Mouse (Mus musculus): Measurements from ENCODE around the gene Pex26. TPM values are rescaled to one million over a fixed set of nuclear protein-coding genes. Genes with fewer than 3 reads are reported as not detected.
A peak's percentile ranks its signal among the peaks of the same experiment; 100 is the strongest.

Gene Pex26
- polyA plus RNA-seq, 1 experiment from 2014 or later, result 12.7 TPM

DNA sequence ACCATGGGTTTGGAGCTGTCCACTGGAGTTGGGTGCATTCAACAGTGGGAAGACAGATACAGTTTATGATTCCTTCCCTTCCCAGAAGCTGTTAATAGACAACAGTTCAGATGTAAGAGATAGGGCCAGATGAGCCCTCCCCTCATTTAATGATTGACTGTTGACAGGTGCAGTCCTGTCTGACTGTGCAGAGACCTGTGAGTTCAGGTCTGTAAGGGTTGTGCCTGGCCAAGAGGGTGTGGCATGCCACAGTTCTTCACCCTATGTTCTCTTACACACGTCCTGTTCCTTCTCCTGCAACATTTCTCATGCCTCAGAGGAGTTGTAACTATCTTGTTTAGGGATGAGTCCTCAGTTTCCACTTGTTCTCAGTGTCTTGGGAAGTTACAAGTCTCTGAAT, 49.2 kb downstream of the Pex26 start:
- H3K4me2 ChIP-seq (ENCODE audit: low read length), result no peak overlapping the region
- no peaks in the 10 kb centered on the region for H3K36me3 ChIP-seq (ENCODE audit: control insufficient read depth, insufficient read depth, low read length)
- H3K4me3 ChIP-seq (ENCODE audit: low read depth, low read length), result no peak overlapping the region
- no peaks in the 10 kb centered on the region for H3K4me1 ChIP-seq (ENCODE audit: control insufficient read depth, insufficient read depth, low read length)
- no peak for DNase-seq (ENCODE audit: low spot score)
- H3K27me3 ChIP-seq (replicated peaks; ENCODE audit: control insufficient read depth, insufficient read depth, low read length), result no peaks in the 10 kb centered on the region
- WGBS, result 67% methylated on average over 1 of the region's 1 CpGs
- H3K27ac ChIP-seq (ENCODE audit: low read depth, low read length), result no peak overlapping the region
- ATAC-seq, result no peak
- no peak overlapping the region for H3K9ac ChIP-seq (ENCODE audit: low read length)
- H3K9me3 ChIP-seq (replicated peaks; ENCODE audit: control insufficient read depth, low read length), result no peaks in the 10 kb centered on the region

DNA sequence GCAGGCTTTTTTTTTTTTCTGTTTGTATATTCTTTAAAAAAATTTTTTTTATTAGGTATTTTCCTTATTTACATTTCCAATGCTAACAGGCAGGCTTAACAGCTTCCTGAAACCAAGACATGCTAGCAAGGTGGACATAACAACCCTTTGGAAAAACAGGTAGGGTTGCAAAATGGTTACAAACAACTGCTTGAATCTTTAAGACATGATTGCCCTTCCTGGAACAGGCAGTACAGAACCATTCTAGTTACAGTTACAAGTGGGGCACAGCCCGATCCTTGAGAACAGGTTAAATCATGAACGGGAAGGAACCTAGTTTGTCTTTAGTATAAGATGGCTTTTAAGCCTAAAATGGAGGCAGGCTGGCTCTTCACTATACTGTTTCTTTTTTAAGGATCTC, 52.9 kb downstream of the Pex26 start:
- H3K4me3 ChIP-seq (ENCODE audit: low read depth, low read length), result no peak overlapping the region
- no peaks in the 10 kb centered on the region for H3K27me3 ChIP-seq (replicated peaks; ENCODE audit: control insufficient read depth, insufficient read depth, low read length)
- ATAC-seq (no peak), DNase-seq (ENCODE audit: low spot score) (no peak)
- no peaks in the 10 kb centered on the region for H3K9me3 ChIP-seq (replicated peaks; ENCODE audit: control insufficient read depth, low read length)
- H3K9ac ChIP-seq (ENCODE audit: low read length), result no peak overlapping the region
- H3K4me2 ChIP-seq (ENCODE audit: low read length), result no peak overlapping the region
- H3K4me1 ChIP-seq (ENCODE audit: control insufficient read depth, insufficient read depth, low read length), result no peaks in the 10 kb centered on the region
- WGBS, result 92% methylated on average over 2 of the region's 2 CpGs
- H3K27ac ChIP-seq (ENCODE audit: low read depth, low read length), result no peak overlapping the region
- H3K36me3 ChIP-seq (ENCODE audit: control insufficient read depth, insufficient read depth, low read length), result no peaks in the 10 kb centered on the region

DNA sequence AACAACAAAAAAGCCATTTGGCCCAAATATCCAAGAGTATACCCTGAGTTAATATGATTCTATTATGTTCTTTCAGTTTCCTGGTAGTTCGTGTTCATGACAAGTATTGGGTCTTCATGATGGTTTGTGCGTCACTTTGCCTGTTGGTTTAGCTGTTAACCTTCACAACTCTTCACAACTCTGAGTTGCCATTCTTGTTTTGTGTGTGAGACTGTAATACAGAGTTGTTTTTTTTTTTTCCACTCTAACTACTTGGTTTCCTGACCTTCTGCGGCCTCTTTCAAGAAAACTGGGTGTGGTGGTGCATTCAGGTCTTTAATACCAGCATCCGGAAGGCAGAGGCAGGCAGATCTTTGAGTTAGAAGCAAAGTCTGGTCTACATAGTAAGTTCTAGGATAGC, 54.7 kb downstream of the Pex26 start:
- no peak overlapping the region for H3K27ac ChIP-seq (ENCODE audit: low read depth, low read length)
- H3K4me1 ChIP-seq (ENCODE audit: control insufficient read depth, insufficient read depth, low read length), result no peaks in the 10 kb centered on the region
- no peaks in the 10 kb centered on the region for H3K36me3 ChIP-seq (ENCODE audit: control insufficient read depth, insufficient read depth, low read length)
- WGBS, result 93% methylated on average over 4 of the region's 4 CpGs
- no peak overlapping the region for H3K4me2 ChIP-seq (ENCODE audit: low read length)
- DNase-seq (ENCODE audit: low spot score) (no peak), ATAC-seq (no peak)
- H3K27me3 ChIP-seq (replicated peaks; ENCODE audit: control insufficient read depth, insufficient read depth, low read length), result no peaks in the 10 kb centered on the region
- no peak overlapping the region for H3K4me3 ChIP-seq (ENCODE audit: low read depth, low read length)
- no peaks in the 10 kb centered on the region for H3K9me3 ChIP-seq (replicated peaks; ENCODE audit: control insufficient read depth, low read length)
- H3K9ac ChIP-seq (ENCODE audit: low read length), result no peak overlapping the region

DNA sequence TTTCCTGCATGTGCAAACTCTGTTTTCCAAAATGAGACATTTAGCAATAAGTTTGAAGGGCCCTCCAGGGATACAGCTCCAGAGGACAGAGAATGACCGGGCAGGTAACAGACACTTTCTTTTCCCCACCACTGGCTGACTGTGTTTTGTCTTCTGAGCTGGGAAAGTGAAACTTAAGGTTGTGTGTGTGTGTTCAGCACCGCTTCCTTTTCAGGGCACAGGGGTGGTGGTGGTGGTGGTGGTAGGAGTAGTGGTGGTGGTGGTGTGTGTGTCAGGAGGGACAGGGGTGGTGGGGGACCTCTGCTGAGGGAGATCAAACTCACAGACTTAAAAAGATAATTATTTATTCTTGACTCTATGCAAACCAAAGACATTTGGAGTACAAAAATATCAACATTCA, 58.3 kb downstream of the Pex26 start:
- Histone ChIP-seq H3K9ac (ENCODE audit: low read length) (no peak overlapping the region), H3K4me3 (ENCODE audit: low read depth, low read length) (no peak overlapping the region), H3K4me1 (ENCODE audit: control insufficient read depth, insufficient read depth, low read length) (peaks cover 3% of the 10 kb centered on the region; the same call in 1 of the 2 replicates), H3K27ac (ENCODE audit: low read depth, low read length) (no peak overlapping the region), H3K36me3 (ENCODE audit: control insufficient read depth, insufficient read depth, low read length) (no peaks in the 10 kb centered on the region), H3K4me2 (ENCODE audit: low read length) (no peak overlapping the region), H3K9me3 (replicated peaks; ENCODE audit: control insufficient read depth, low read length) (no peaks in the 10 kb centered on the region), H3K27me3 (replicated peaks; ENCODE audit: control insufficient read depth, insufficient read depth, low read length) (no peaks in the 10 kb centered on the region)
- no peak for DNase-seq (ENCODE audit: low spot score)
- WGBS, result 79% methylated on average over 2 of the region's 2 CpGs
- no peak for ATAC-seq

DNA sequence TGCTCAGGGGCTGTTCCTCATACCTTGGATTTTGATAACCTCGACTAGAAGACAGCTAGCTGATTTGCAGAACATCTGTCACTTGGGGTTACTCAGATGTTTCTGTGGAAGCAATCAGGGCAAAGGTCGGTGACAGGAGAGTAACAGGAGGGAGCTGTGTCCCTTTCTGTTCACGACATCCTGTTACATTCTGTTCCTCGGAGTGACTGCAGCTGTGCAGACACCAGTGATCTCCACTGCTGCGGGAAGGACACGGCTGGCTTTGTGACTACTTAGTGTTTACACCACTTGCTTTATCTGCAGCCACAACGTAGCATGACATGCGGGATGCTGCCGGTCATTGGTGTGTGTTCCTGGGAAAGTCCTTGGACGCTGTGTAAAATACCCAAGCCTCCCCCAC, 59.7 kb downstream of the Pex26 start:
- H3K27ac ChIP-seq (ENCODE audit: low read depth, low read length), result no peak overlapping the region
- H3K27me3 ChIP-seq (replicated peaks; ENCODE audit: control insufficient read depth, insufficient read depth, low read length), result no peaks in the 10 kb centered on the region
- WGBS, result 73% methylated on average over 10 of the region's 10 CpGs
- ATAC-seq (no peak), DNase-seq (ENCODE audit: low spot score) (no peak)
- H3K4me3 ChIP-seq (ENCODE audit: low read depth, low read length), result no peak overlapping the region
- H3K9me3 ChIP-seq (replicated peaks; ENCODE audit: control insufficient read depth, low read length), result no peaks in the 10 kb centered on the region
- H3K9ac ChIP-seq (ENCODE audit: low read length), result no peak overlapping the region
- no peak overlapping the region for H3K4me2 ChIP-seq (ENCODE audit: low read length)
- H3K36me3 ChIP-seq (ENCODE audit: control insufficient read depth, insufficient read depth, low read length), result no peaks in the 10 kb centered on the region
- H3K4me1 ChIP-seq (ENCODE audit: control insufficient read depth, insufficient read depth, low read length), result peaks cover 3% of the 10 kb centered on the region; the same call in 1 of the 2 replicates

DNA sequence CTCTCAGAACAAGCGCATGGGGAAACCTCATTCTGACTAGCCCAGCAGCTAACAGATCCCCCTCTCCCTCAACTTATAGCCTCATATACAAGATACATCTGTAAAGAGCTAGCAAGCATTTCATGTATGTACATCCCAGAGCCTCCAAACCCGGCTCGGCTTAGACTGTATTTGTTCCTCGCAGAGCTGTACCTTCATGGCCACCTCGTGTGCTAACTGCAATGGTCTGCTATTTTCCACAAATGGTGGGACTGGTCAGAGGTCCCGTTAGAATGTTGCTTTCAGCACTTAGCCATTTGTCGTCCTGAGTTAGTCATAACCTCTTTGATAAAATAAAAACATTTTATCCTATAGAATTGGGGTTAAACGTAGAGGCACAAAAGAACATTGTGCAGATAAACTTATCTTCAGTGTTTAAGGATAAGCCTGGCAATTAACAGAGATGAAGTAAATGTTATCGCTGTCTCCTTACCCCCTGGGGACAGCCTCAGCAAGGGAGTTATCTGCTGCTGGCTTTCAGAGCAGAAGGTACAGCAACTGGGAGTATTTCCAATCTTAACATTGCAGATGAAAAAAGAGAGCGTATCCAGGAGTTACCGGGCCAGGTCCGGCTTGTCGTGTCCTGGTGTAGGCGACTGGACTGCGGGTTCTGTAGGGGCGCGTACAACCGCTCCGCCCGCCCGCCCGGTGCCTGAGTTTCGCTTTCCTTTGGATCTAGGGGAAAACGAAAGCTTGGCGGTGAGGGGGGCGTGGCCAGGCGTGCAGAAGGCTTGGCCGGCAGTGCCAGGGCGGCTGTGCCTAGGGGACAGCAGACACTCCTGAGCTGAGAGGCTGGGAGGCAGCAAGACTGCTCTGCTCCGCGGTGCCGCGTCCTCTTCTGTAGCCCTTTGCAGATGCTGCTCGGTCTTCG, 61.9 kb downstream of the Pex26 start, which contains the start of gene Usp18:
TSS of gene Usp18 (plus strand) at position 780 of the 910 bp plus-strand sequence.
- peak; percentile 95 for ATAC-seq
- WGBS, result 11% methylated on average over 34 of the region's 35 CpGs

DNA sequence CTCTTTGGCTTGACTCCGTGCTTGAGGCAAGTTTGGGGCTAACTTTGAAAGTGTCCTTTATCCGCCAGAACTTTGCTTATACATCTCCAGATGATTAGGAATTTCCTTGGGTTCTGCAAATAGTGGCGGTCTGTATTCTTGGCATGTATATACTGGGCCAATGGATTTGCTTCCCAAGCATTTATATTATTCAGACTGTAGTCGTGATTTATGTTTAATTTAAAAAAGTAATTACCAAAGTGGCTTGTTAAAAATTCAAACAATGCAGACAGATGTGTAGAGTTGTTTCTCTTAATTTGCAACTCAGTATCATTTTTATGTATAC, 62.5 kb downstream of the Pex26 start:
- H3K36me3 ChIP-seq (ENCODE audit: control insufficient read depth, insufficient read depth, low read length), result no peaks in the 10 kb centered on the region
- no peak overlapping the region for H3K27ac ChIP-seq (ENCODE audit: low read depth, low read length)
- no peaks in the 10 kb centered on the region for H3K27me3 ChIP-seq (replicated peaks; ENCODE audit: control insufficient read depth, insufficient read depth, low read length)
- ATAC-seq (peak; percentile 63), DNase-seq (ENCODE audit: low spot score) (no peak)
- H3K9me3 ChIP-seq (replicated peaks; ENCODE audit: control insufficient read depth, low read length), result no peaks in the 10 kb centered on the region
- H3K4me2 ChIP-seq (ENCODE audit: low read length), result peak overlapping the region; percentile 74
- H3K4me1 ChIP-seq (ENCODE audit: control insufficient read depth, insufficient read depth, low read length), result peaks cover 3% of the 10 kb centered on the region; the same call in 1 of the 2 replicates
- H3K4me3 ChIP-seq (ENCODE audit: low read depth, low read length), result peak overlapping the region; percentile 48
- WGBS, result 13% methylated on average over 4 of the region's 4 CpGs
- peak overlapping the region; percentile 63 for H3K9ac ChIP-seq (ENCODE audit: low read length)

More for the DNA sequence above, 61.9 kb downstream of the Pex26 start, which contains the start of gene Usp18:
- H3K9ac ChIP-seq (ENCODE audit: low read length), result peak within 1 kb of the TSS; percentile 63
- no peaks in the 10 kb centered on the region for H3K36me3 ChIP-seq (ENCODE audit: control insufficient read depth, insufficient read depth, low read length)
- no peaks in the 10 kb centered on the region for H3K27me3 ChIP-seq (replicated peaks; ENCODE audit: control insufficient read depth, insufficient read depth, low read length)
- H3K9me3 ChIP-seq (replicated peaks; ENCODE audit: control insufficient read depth, low read length), result no peaks in the 10 kb centered on the region
- peak within 1 kb of the TSS; percentile 48 for H3K4me3 ChIP-seq (ENCODE audit: low read depth, low read length)
- peak; percentile 85 for DNase-seq (ENCODE audit: low spot score)
- H3K4me1 ChIP-seq (ENCODE audit: control insufficient read depth, insufficient read depth, low read length), result peaks cover 3% of the 10 kb centered on the region; the same call in 1 of the 2 replicates
- H3K4me2 ChIP-seq (ENCODE audit: low read length), result peak within 1 kb of the TSS; percentile 74
- H3K27ac ChIP-seq (ENCODE audit: low read depth, low read length), result no peak within 1 kb of the TSS

Other genes starting within 250 kb of the Pex26 start
- gene Mical3, start 52.7 kb upstream of the Pex26 start, polyA plus RNA-seq (2014; fragmentation: Nextera tagmentation; extraction: Ambion mirVana), result 19.4 and 34.0 TPM in 2 replicates
- 0.22 and 0.33 TPM in 2 replicates for gene Tuba8, start 27.0 kb downstream of the Pex26 start, polyA plus RNA-seq (2014; fragmentation: Nextera tagmentation; extraction: Ambion mirVana)
- 0.76 and 1.1 TPM in 2 replicates for gene Usp18, start 62.2 kb downstream of the Pex26 start, polyA plus RNA-seq (2014; fragmentation: Nextera tagmentation; extraction: Ambion mirVana)
- 20.3 and 30.9 TPM in 2 replicates for gene Slc6a13, start 116.6 kb downstream of the Pex26 start, polyA plus RNA-seq (2014; fragmentation: Nextera tagmentation; extraction: Ambion mirVana)
- gene Slc6a12, start 159.4 kb downstream of the Pex26 start, polyA plus RNA-seq (2014; fragmentation: Nextera tagmentation; extraction: Ambion mirVana), result 0.66 and 0.75 TPM in 2 replicates

Measured in forebrain, embryonic 14.5 days (tissue).